Mouse (Mus musculus) bone marrow, adult 2 months (tissue): ENCODE results near the gene Ccdc51. TPM values are rescaled to one million over a fixed set of nuclear protein-coding genes. Genes with fewer than 3 reads are reported as not detected.

Experiments used
- H3K27ac ChIP-seq: fragments of 200-500 bp; 2 replicates; pipeline ENCODE4 v1.5.1; 2012; ENCODE audit warnings: low read depth, mild to moderate bottlenecking, control low read depth, inconsistent platforms, low read length; ENCODE audit not compliant: control insufficient read depth, poor library complexity, insufficient read depth
- H3K4me1 ChIP-seq: fragments of 200-500 bp; 2 replicates; pipeline ENCODE4 v1.6.1; 2011; ENCODE audit warnings: low read length; ENCODE audit not compliant: control insufficient read depth, insufficient read depth
- H3K4me3 ChIP-seq: fragments of 200-500 bp; replicated peaks from 2 replicates; pipeline ENCODE3; 2011; ENCODE audit warnings: mild to moderate bottlenecking, low read depth, low read length, control low read depth; ENCODE audit not compliant: control insufficient read depth
- CTCF ChIP-seq: fragments of 200-500 bp; IDR thresholded peaks from 2 replicates; pipeline ENCODE4 v1.5.1; 2011; ENCODE audit warnings: low read length, control low read depth; ENCODE audit not compliant: control insufficient read depth, insufficient read depth
- POLR2A ChIP-seq: fragments of 200-500 bp; IDR thresholded peaks from 2 replicates; pipeline ENCODE4 v1.6.1; 2011; ENCODE audit warnings: low read depth, mild to moderate bottlenecking, control low read depth, low read length, borderline replicate concordance; ENCODE audit not compliant: control insufficient read depth
- WGBS: fragments of 180-500 bp; shearing (Covaris S2); methylation state at CpG from one replicate; pipeline ENCODE4 v1.1.7; 2018; 5-methylcytosine and 5-hydroxymethylcytosine counted together
- polyA plus RNA-seq: library from polyadenylated mRNA; stranded (reverse); fragments of >200 nt; gene quantifications from 2 replicates; pipeline ENCODE4 v1.2.4, GENCODE M21; 2011; ENCODE audit warnings: low replicate concordance; ENCODE audit not compliant: missing spikeins, insufficient read depth, insufficient read length

Ccdc51 gene
- polyA plus RNA-seq, 1 experiment, result 6.0 TPM

GRCm38 (mm10) chr9:109055271-109056030 lies 26.8 kb upstream of the Ccdc51 start:
- peaks cover 11% of the 10 kb centered on the region for H3K4me1 ChIP-seq
- TF ChIP-seq POLR2A (no peak), CTCF (no peak)
- WGBS, result 81% methylated on average over 12 of the region's 12 CpGs
- H3K4me3 ChIP-seq, result peak overlapping the region; percentile 56
- H3K27ac ChIP-seq, result peak overlapping the region; percentile 54

GRCm38 (mm10) chr9:109056081-109056690 lies 26.1 kb upstream of the Ccdc51 start:
- Histone ChIP-seq H3K27ac (peak overlapping the region; percentile 12), H3K4me1 (peaks cover 11% of the 10 kb centered on the region), H3K4me3 (no peak overlapping the region)
- TF ChIP-seq POLR2A (no peak), CTCF (no peak)
- 83% methylated on average over 17 of the region's 17 CpGs for WGBS

GRCm38 (mm10) chr9:109056916-109057315 lies 25.4 kb upstream of the Ccdc51 start:
- peaks cover 11% of the 10 kb centered on the region for H3K4me1 ChIP-seq
- peak overlapping the region; percentile 71 for H3K27ac ChIP-seq
- 70% methylated on average over 4 of the region's 4 CpGs for WGBS
- peak overlapping the region; percentile 60 for H3K4me3 ChIP-seq
- no peak for TF ChIP-seq POLR2A
- TF ChIP-seq CTCF, result no peak

GRCm38 (mm10) chr9:109057543-109057942 lies 24.8 kb upstream of the Ccdc51 start:
- peak overlapping the region; percentile 78 for H3K27ac ChIP-seq
- H3K4me3 ChIP-seq, result peak overlapping the region; percentile 61
- WGBS, result 32% methylated on average over 5 of the region's 5 CpGs
- peaks cover 11% of the 10 kb centered on the region for H3K4me1 ChIP-seq
- TF ChIP-seq POLR2A (no peak), CTCF (no peak)

- Histone ChIP-seq H3K4me1 (peaks cover 11% of the 10 kb centered on the region), H3K27ac (peak overlapping the region; percentile 78), H3K4me3 (peak overlapping the region; percentile 61)
- TF ChIP-seq CTCF (no peak), POLR2A (peak; percentile 36; the same call in 1 of the 2 replicates)
- 69% methylated on average over 19 of the region's 19 CpGs for WGBS
These were observed 24.1 kb upstream of the Ccdc51 start for GRCm38 (mm10) chr9:109058006-109058765.

GRCm38 (mm10) chr9:109059136-109059903 lies 23.0 kb upstream of the Ccdc51 start, which contains the start of gene Trex1:
TSS of gene Trex1 (minus strand) at chr9:109059734.
- Histone ChIP-seq H3K4me1 (peaks cover 11% of the 10 kb centered on the region), H3K27ac (peak within 1 kb of the TSS; percentile 78), H3K4me3 (peak within 1 kb of the TSS; percentile 61)
- 2% methylated on average over 15 of the region's 15 CpGs for WGBS
- TF ChIP-seq CTCF (peak; percentile 99), POLR2A (peak; percentile 99)

GRCm38 (mm10) chr9:109060184-109060897 lies 22.0 kb upstream of the Ccdc51 start:
- 85% methylated on average over 16 of the region's 16 CpGs for WGBS
- H3K27ac ChIP-seq, result no peak overlapping the region
- TF ChIP-seq POLR2A, result peak; percentile 16; the same call in 1 of the 2 replicates
- no peak for TF ChIP-seq CTCF
- no peak overlapping the region for H3K4me3 ChIP-seq
- H3K4me1 ChIP-seq, result peaks cover 10% of the 10 kb centered on the region
